Mouse (Mus musculus) layer of hippocampus, adult 9-10 months (tissue): ENCODE measurements around the gene Washc3.

ENCODE experiments used
- DNase-seq: peaks from one replicate; pipeline ENCODE4 v3.0.0; 2022; ENCODE audit warnings: low spot score

The Washc3 gene

DNA sequence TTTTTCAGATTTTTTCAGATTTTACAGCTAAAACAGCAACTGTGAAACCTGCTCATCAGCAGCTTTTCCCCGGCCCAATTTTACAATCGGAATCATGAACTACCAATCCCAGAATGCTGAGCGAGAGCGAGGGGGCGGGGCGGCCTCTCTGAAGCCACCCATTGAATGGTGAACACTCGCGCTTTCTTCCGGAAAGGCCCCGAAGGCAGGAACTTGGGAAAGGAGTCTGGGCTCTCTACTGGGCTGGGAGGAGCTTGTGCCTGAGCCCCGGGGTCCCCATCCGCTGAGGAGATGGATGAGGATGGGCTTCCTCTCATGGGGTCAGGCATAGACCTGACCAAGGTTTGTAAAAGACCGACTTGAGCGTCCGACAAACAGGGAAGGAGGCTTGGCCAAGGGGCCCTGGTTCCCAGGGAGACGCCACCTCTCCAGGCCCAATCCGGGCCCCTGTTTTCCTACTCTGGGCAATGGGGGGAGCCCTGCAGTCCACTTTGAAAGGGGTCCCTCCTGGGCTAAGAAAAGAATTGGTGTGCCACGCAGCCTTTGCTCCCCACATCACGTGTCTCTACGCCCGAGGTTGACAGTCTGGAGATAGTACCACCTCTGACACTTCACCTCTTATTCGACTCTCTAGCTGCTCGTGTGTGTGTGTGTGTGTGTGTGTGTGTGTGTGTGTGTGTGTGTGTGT, at the start of gene Washc3:
TSS of gene Washc3 (plus strand) at position 143 of the 688 bp plus-strand sequence.
- DNase-seq, result peak; percentile 79

DNA sequence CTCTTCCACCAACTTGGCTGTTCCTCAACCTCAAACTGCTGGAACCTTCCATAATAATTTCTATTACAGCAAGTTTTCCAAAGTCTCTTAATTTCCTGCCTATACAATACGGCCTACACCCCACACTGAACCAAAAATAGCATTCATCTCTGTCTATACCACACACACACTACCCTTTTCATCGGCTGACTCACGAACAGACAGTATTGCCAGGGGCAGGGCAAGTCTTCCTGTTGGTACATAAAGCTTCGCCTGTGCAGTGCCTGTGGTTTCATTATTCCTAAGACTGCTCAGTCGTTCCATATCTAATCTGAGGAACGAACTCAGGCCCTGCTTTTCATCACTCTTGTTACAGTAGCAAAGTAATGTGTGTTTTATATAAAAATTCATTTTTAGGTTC, 49.2 kb upstream of the Washc3 start:
- no peak for DNase-seq

DNA sequence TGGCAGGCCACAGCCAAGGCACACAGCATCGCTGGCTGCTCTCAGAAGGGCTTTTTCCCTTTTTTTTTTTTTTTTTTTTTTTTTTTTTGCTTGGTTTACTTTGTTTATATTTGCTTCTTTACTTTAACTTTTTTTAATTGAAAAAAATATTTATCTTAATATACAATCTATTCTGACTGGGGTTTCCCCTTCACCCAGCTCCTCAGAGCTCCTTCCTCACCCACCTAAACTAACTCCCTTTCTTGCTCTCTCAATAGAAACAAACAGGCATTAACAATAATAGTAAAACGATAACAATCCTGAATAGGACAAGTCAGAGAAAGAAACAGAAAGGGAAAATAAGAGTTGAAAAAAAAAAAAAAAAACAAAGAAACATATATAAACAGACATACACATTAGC, 38.8 kb upstream of the Washc3 start:
- DNase-seq, result no peak

DNA sequence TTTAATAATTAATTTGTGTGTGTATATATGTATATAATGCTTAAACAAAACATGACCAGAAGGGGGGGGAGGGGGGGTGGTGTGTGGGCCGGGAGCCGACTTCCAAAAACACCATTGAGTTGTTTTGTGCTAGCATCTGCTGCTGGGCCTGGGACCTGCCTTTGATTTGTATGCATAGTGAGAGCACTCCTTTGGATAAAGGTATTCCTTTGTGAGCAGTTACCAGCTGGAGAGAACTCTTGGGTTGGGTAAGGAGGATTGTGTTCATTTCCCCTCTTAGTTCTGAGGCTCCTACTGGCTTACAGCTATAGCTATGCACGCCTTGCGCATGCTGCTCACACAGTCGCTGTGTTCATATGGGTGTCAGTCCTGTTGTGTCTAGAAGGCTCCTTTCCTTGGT, 38.2 kb upstream of the Washc3 start:
- DNase-seq, result no peak

DNA sequence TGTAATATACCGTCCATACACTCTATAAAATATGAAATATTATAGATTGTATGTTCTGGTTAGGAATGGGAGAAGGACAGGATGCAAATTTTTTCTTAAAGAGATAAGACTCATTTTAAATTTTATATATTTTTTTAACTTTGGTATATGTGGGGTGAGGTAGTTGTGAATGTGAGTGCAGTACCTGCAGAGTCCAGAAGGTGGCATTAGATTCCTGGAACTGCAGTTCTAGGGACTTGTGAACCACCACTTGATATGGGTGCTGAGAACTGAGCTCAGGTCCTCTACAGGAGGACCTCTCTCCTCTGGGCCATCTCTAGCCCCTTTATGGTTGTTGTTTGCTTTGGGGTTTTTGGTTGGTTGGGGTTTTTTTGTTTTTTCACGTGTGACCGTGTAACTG, 34.7 kb upstream of the Washc3 start:
- no peak for DNase-seq

DNA sequence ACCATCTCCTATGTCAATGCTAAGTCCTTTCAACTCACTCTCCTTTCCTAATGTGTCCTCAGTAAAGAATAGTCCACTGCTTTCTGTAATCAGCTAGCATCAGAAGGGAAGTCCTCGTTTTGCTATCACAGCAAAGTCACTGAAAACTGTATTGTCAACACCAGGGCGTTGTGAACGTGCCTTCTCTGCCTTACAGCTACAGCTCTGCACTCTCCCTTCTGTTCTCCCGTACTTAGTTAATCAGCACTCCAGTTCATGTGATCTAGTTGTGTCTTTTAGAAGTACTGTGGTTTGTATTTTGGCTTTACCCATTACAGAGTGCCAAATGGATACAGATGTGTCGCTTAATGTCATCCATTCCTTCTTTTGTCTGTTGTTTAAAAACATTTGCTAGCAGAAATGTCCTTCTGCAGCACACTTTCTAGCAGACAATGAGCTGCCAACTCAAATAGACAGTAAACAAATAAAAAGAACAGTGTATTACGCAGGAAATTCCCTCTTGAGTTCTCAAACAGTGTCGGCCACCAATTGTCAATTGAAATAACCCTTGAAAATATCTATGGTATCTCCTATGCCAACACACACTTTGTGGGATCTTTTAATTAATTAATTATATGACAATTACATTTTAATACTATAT, 33.3 kb upstream of the Washc3 start:
- no peak for DNase-seq

DNA sequence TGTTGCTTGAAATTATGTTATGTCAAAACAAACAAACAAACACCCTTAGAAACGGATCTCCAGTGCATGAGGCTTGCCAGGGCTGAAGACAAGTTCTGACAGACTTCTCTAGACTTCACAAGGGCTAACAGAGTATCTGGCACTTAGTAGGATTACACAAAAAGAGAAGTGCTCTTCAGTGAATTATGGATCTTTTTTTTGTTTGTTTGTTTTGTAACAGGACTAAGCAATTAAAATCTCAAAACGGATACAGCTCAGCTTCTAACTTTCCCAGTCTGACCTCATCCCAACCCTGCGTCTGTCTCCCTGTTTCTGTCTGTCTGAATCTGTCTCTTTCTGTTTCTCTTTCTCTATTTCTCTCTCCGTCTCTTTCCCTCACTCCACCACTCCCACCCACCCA, 352 bp upstream of the Washc3 start:
- no peak for DNase-seq

DNA sequence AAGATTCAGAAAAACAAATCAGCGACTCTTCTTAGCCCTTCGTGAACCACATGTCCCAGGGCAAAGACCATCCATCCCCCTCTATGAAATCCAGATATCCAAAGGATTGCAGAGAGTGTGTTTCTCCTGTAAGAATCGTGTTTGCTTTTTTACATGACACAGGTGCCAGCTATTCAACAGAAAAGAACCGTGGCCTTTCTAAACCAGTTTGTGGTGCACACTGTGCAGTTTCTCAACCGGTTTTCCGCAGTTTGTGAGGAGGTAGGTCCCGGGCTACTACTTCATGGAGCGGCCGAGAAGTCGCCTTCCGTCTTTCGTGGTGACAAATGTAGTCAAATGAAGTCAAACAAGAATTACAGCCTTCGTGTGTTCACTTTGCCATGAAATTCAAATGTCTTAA, 757 bp downstream of the Washc3 start:
- DNase-seq, result no peak

DNA sequence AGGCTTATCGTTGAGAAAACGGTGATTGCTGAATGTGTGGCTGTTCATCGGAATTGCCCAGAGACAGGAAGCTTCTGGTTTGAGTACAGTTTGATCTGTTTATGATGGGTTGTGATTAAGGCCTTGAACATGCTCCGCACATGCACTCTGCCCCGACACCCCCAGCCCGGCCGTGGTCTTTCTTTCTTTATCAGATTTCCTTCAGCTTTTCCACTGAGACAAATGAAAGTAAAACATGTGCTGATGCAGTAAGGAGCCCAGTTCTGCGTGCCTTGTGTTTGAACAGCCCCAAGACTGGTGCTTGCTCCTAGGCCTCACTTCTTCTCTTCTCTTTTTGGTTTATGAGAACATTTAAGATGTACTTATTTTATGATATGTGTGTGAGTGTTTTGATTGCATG, 1.7 kb downstream of the Washc3 start:
- no peak for DNase-seq

DNA sequence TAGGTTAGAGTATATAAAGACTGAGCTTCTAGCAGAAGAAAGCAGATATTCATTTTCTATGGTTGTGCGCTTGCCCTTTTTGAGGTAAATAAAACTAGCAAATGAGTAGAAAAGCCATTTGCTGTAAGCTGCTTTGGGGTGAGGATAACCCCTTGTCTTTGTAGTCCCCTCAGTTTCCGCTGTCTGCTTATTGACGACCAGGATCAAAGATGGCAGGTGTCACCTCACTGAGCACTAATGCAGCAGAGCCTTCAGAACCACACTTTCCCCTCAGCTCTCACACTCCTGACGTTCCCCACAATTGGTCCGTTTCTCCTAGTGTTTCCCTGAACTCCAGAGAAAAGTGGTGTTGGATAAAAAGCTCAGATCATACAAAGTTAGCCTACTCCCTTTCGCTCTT, 2.3 kb downstream of the Washc3 start:
- DNase-seq, result no peak

DNA sequence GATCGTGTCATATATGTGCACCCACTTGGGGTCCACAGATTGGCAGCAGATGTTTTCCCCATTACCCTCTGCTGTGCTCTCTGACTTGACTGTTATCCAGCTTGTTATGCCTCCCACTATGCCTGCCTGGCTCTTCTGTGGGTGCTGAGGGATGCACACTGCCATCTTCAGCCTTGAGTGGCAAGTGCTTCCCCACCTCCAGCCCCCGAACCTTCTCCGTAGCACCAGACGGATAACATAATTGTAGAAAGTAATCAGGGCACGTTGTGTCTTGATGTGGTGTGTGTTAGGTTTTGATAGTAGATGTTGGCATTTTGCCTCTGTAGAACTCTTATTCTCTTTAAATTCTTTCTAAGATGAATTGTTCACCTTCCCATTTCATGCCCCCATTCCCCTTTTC, 11.8 kb downstream of the Washc3 start:
- DNase-seq, result no peak

DNA sequence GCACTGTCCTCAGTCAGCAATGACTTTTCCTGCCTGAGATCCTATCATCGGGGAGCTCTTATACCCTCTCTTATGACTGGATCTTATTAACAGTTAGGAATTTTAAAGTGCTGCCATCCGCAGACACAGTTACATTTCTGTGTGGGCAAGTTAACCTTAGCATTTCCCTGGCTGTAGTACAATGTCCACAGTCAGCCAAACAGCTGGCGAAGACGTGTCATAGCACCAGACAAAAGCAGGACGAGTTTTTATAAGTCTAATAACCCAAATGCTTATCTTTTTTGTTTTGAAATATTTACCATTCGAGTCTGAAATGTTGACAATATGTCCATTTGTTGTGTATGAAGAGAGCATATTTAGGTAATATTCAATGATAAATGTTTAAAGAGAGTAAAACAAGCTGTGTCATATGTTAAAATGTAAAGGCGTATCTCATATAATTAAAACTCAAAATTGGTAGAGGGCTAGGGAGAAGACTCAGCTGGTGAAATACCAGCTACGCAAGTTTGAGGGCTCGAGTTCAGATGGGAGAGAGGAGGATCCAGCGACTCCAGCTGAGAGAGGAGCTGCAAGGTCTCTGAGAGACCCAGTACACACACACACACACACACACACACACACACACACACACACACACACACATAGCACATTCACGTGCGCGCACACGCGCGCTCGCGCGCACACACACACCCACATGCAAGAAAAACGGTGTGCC, 14.1 kb downstream of the Washc3 start:
- DNase-seq, result no peak

DNA sequence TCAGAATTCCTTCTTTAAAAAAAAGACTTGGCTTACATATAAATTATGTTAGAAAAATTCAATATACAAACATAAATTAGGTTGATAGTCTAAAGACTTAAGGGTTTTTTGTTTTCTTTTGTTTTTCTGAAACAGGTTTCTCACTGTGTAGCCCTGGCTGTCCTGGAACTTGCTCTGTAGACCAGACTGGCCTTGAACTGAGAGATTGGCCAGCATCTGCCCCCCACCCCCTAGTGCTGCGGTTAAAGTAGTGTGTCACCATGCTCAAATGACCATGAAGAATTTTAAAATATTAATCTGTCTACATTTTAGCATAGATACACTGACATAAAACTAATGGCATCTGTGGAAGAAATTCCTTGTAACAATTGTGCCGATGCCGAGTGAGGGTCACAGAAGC, 17.3 kb downstream of the Washc3 start:
- no peak for DNase-seq

DNA sequence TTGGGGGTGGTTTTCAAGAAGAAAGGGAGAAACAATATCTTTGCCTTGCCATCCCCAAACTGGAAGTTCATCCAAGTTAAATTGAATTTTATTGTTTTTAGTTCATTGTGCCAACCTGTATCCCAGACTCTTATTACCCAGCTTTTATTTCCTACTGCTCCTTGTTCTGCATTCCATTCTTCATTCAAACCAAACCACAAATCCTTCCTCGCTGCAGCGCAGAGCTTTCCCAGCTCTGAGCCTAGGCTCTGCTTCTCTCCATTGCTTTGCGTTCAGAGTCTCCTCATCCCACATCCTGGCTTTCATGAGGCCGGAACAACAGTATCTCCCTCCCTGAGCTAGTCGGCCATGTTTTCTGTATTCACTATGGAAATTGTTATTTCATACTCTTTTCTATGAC, 20.8 kb downstream of the Washc3 start:
- no peak for DNase-seq

DNA sequence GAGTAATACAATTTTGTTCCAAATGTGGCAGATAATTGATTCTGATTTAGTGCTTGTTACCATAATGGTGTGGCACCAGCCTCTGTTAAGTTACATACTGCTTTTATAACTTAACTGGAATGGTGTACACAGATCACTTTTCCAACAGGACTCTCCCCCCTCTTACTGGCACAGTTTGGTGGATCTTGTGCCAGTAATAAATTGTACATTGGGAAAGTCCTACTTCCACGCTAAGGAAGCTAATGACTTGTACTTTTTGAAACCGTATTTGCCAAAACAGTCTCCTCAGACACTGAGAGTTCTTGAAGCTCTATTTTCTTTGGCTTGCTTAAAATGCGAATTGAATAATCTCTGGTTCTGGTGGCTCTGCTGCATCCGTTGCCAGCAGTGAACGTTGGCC, 24.5 kb downstream of the Washc3 start:
- DNase-seq, result no peak

DNA sequence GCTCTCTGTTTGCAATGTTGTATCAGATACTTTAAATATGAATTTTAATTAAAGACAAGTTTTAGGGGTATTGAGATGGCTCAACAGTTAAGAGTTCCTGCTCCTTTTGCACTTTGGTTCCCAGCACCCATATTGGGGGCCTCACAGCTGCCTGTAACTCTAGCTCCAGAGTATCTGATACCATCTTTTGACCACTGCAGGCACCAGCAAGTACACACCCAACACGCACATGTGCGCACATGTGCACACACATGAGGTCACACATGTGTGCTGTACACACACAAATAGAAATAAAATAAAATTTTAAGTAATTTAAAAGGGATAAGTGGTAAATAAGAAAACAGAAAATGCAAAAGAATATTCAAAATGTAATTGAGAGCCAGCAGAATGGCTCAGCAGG, 27.1 kb downstream of the Washc3 start:
- DNase-seq, result no peak

DNA sequence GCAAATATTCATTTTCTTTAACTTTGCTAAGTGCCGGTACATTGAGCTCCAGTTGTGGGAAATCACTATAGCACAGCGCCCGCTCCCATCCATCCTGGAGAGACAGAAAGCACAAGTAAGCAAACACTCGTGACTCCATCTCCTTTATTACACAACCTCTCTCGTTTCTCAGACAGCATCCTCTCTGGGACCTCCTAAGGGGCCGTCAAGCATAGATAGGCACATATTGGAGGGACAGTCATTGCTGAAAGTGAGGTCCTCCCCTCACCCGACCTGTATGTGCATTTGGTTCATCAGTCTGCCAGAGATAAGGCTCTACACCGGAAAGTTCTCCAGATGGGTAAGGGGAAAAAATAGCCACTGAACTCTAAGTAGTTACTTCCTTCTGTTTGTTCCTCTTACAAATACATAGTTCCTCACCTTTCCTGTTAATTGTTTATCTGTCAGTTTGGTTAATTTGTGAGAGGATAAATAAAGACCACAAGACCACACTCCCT, 27.7 kb downstream of the Washc3 start:
- DNase-seq, result no peak

DNA sequence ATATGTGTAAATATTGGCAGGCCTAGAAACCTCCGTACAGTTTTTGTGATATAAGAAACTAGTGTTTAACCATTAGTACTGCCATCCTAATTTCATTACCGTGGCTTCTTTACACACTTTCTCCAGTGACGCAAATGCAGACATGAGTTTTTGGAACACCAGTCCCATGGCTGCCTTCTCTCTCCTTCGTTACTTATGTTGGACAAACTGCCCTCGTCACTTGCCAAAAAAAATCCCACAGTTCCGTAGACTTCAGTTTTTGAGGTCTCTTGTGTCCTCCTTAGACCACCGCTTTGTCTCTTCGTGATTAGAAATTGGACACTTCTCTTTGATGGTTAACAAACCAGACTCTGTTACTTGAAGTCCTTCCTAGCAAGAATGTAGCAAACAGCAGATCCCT, 30.8 kb downstream of the Washc3 start:
- no peak for DNase-seq

DNA sequence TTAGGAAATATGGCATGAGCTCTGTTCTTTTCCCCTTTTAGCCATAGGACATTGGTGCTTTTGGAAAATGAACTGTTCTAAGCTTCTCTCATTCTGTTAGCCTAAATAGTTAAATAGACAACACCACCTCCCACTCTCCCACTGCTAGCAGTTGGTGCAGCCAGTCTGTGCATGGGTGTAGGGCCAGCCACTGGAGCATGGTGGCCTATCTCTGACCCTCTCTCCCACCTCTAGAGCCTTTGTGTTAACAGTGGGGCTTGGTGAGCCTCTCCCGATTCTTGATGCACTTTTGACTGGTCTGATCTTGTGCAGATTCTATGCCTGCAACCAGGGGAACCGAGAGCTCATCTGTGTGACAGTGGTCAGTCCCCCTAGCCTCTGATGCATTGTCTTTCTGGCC, 31.9 kb downstream of the Washc3 start:
- no peak for DNase-seq

DNA sequence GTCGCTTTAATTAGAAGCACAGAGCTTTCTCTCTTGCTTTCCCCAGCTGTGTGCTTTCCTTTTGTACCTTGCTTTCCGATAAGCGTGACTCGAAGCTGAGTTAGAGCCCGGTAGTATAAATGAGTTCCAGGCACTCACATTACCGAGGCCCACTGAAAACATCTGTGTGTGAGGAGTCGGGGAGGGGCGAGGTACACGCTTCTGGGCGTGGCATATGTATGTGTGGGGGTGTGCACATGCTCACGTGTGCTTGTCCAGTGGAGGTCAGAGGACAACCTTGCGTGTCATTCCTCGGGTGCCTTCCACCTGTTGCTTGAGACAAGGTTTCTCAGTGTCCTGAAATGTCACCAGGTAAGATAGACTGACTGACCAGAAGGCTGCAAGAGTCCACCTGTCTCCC, 43.8 kb downstream of the Washc3 start:
- no peak for DNase-seq

DNA sequence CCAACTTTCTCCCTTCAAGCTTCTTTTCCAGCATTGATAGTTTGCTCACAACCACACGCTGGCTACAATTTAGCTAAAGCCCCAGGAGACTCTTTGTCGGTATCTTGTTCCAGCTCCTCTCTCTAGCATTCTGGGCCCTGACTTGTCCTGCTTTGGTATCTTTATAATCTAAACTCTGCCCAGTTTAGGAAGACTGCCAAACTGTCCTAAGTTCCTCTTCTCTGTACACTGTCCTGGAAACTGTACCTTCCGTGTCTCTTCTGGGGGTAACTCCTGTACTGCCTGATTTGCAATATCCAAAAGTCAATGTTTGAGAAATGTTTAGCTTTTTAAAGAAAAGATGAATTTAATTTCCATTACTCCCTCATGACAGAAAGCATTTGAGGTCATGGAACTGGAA, 49.4 kb downstream of the Washc3 start:
- no peak for DNase-seq

DNA sequence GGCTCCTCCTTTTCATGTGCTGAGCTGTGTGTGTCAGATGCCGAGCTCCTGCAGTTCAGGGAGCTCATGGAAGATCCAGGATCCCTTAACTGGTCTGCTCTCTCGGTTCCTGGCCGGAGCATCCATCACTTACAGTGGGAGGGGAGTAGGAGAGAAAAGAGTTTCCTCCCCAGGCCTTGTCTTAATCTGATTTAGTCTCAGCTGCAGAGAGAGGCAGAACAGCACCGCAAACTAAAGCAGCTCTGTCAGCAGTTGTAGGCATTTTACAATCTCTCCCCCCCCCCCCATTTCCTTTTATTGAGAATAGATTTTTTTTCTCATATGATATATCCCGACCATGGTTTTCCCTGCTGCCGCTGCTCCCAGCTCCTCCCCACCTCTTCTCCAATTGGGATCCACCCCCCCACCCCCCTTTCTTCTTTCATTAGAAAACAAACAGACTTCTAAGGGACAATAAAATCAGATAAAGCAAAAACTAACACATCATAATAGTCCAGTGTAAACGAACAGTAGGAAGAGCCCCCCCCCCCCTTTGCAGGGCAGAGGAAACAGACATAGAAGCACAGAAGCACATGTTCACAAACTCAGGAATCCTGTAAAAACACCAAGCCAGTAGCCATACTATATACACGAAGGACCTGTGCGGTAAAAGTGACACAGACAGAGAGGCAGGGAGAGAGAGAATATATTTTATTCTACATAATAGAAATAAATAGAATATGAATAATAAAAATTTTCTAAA, 51.4 kb downstream of the Washc3 start:
- DNase-seq, result no peak

DNA sequence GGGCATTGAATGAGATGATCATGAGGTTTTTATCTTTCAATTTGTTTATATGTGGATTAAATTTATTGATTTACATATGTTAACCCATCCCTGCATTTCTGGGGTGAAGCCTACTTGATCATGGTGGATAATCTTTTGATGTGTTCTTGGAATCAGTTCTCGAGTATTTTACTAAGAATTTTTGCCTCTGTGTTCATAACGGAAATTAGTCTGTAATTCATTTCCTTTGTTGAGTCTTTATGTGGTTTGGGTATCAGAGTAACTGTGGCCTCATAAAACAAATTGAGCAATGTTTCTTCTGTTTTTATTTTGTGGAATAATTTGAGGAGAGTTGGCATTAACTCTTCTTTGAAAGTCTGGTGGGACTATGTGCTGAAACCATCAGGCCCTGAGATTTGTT, 54.7 kb downstream of the Washc3 start:
- no peak for DNase-seq
